Mouse (Mus musculus) macrophage (primary cell): ENCODE measurements at regions not wholly inside any gene's neighbourhood (a gene's known extent, or its start where the extent isn't known, plus 50 kb on each side); places are given as distances from the start of the nearest gene placed in this dataset.

Experiments
- H3K27ac ChIP-seq: fragments of 350-480 bp; formaldehyde crosslinking; 2 replicates; pipeline ENCODE4 v1.9.0; 2021
- H3K36me3 ChIP-seq: fragments of 350-480 bp; formaldehyde crosslinking; 2 replicates; pipeline ENCODE4 v1.9.0; 2021; ENCODE audit errors: inconsistent target
- H3K4me3 ChIP-seq: fragments of 350-480 bp; formaldehyde crosslinking; 2 replicates; pipeline ENCODE4 v1.9.0; 2021; ENCODE audit errors: inconsistent target
- H3K79me2 ChIP-seq: fragments of 350-480 bp; formaldehyde crosslinking; 2 replicates; pipeline ENCODE4 v1.9.0; 2021; ENCODE audit errors: inconsistent target
- WGBS: methylation state at CpG from one replicate; pipeline ENCODE4 v1.1.7; 2026; ENCODE audit warnings: inconsistent platforms; ENCODE audit not compliant: missing documents; 5-methylcytosine and 5-hydroxymethylcytosine counted together

GRCm38 (mm10) chr10:111880354-111880753, 92.1 kb upstream of the Krr1 start:
- 85% methylated on average over 3 of the region's 3 CpGs for WGBS
- H3K27ac ChIP-seq, result no peak overlapping the region

GRCm38 (mm10) chr10:111881339-111882211, 90.9 kb upstream of the Krr1 start:
- H3K27ac ChIP-seq, result no peak overlapping the region
- no peak overlapping the region for H3K4me3 ChIP-seq
- no peaks in the 10 kb centered on the region for H3K36me3 ChIP-seq
- no peaks in the 10 kb centered on the region for H3K79me2 ChIP-seq
- 94% methylated on average over 24 of the region's 24 CpGs for WGBS

More at GRCm38 (mm10) chr10:111880354-111880753, 92.1 kb upstream of the Krr1 start:
- H3K36me3 ChIP-seq, result no peaks in the 10 kb centered on the region
- no peak overlapping the region for H3K4me3 ChIP-seq
- H3K79me2 ChIP-seq, result no peaks in the 10 kb centered on the region

GRCm38 (mm10) chr10:111882521-111882920, 89.9 kb upstream of the Krr1 start:
- WGBS, result 92% methylated on average over 6 of the region's 6 CpGs
- H3K4me3 ChIP-seq, result no peak overlapping the region
- no peaks in the 10 kb centered on the region for H3K36me3 ChIP-seq
- H3K79me2 ChIP-seq, result no peaks in the 10 kb centered on the region
- no peak overlapping the region for H3K27ac ChIP-seq

GRCm38 (mm10) chr10:111884701-111885100, 87.8 kb upstream of the Krr1 start:
- WGBS, result 92% methylated on average over 4 of the region's 4 CpGs
- Histone ChIP-seq H3K27ac (no peak overlapping the region), H3K79me2 (no peaks in the 10 kb centered on the region), H3K36me3 (no peaks in the 10 kb centered on the region), H3K4me3 (no peak overlapping the region)

- no peak overlapping the region for H3K4me3 ChIP-seq
- no peaks in the 10 kb centered on the region for H3K79me2 ChIP-seq
- no peak overlapping the region for H3K27ac ChIP-seq
Measured at GRCm38 (mm10) chr10:111889111-111889510, 83.4 kb upstream of the Krr1 start.

GRCm38 (mm10) chr10:111893489-111893888, 79.0 kb upstream of the Krr1 start:
- 98% methylated on average over 5 of the region's 5 CpGs for WGBS

More at GRCm38 (mm10) chr10:111889111-111889510, 83.4 kb upstream of the Krr1 start:
- no peaks in the 10 kb centered on the region for H3K36me3 ChIP-seq
- WGBS, result 94% methylated on average over 5 of the region's 5 CpGs

GRCm38 (mm10) chr10:111893941-111894340, 78.5 kb upstream of the Krr1 start:
- Histone ChIP-seq H3K79me2 (no peaks in the 10 kb centered on the region), H3K4me3 (no peak overlapping the region), H3K27ac (no peak overlapping the region), H3K36me3 (no peaks in the 10 kb centered on the region)
- 93% methylated on average over 8 of the region's 8 CpGs for WGBS

More at GRCm38 (mm10) chr10:111893489-111893888, 79.0 kb upstream of the Krr1 start:
- Histone ChIP-seq H3K27ac (no peak overlapping the region), H3K4me3 (no peak overlapping the region), H3K79me2 (no peaks in the 10 kb centered on the region), H3K36me3 (no peaks in the 10 kb centered on the region)

- no peaks in the 10 kb centered on the region for H3K79me2 ChIP-seq
- 51% methylated on average over 3 of the region's 3 CpGs for whole genome bisulfite sequencing
- no peaks in the 10 kb centered on the region for H3K36me3 ChIP-seq
- no peak overlapping the region for H3K27ac ChIP-seq
- no peak overlapping the region for H3K4me3 ChIP-seq
Measured at GRCm38 (mm10) chr10:111897361-111897760, 75.1 kb upstream of the Krr1 start.

- Histone ChIP-seq H3K4me3 (no peak overlapping the region), H3K27ac (no peak overlapping the region), H3K36me3 (no peaks in the 10 kb centered on the region), H3K79me2 (no peaks in the 10 kb centered on the region)
- 80% methylated on average over 17 of the region's 17 CpGs for WGBS
Measured at GRCm38 (mm10) chr10:111900723-111901716, 71.4 kb upstream of the Krr1 start.

GRCm38 (mm10) chr10:111903956-111904355, 68.5 kb upstream of the Krr1 start:
- no peaks in the 10 kb centered on the region for H3K36me3 ChIP-seq
- whole genome bisulfite sequencing, result 91% methylated on average over 8 of the region's 8 CpGs
- no peak overlapping the region for H3K4me3 ChIP-seq
- no peak overlapping the region for H3K27ac ChIP-seq
- no peaks in the 10 kb centered on the region for H3K79me2 ChIP-seq

- no peaks in the 10 kb centered on the region for H3K79me2 ChIP-seq
- no peak overlapping the region for H3K27ac ChIP-seq
- WGBS, result 79% methylated on average over 3 of the region's 5 CpGs
- no peak overlapping the region for H3K4me3 ChIP-seq
- no peaks in the 10 kb centered on the region for H3K36me3 ChIP-seq
Measured at GRCm38 (mm10) chr10:111907836-111908235, 64.6 kb upstream of the Krr1 start.

GRCm38 (mm10) chr10:111912561-111912960, 59.9 kb upstream of the Krr1 start:
- Histone ChIP-seq H3K36me3 (no peaks in the 10 kb centered on the region), H3K27ac (no peak overlapping the region), H3K79me2 (no peaks in the 10 kb centered on the region), H3K4me3 (no peak overlapping the region)
- WGBS, result 94% methylated on average over 6 of the region's 6 CpGs

- WGBS, result 94% methylated on average over 20 of the region's 20 CpGs
- no peaks in the 10 kb centered on the region for H3K79me2 ChIP-seq
- no peak overlapping the region for H3K4me3 ChIP-seq
- H3K27ac ChIP-seq, result no peak overlapping the region
- H3K36me3 ChIP-seq, result no peaks in the 10 kb centered on the region
Measured at GRCm38 (mm10) chr10:111913066-111913785, 59.2 kb upstream of the Krr1 start.

GRCm38 (mm10) chr10:111914231-111914630, 58.2 kb upstream of the Krr1 start:
- 95% methylated on average over 4 of the region's 4 CpGs for WGBS
- Histone ChIP-seq H3K4me3 (no peak overlapping the region), H3K27ac (no peak overlapping the region), H3K36me3 (no peaks in the 10 kb centered on the region), H3K79me2 (no peaks in the 10 kb centered on the region)
